Mouse (Mus musculus) mature B cell (primary cell): Measurements from ENCODE around the gene Itfg2.

ENCODE experiments used
- in situ Hi-C: fragments of 300-500 bp; cut with MboI; formaldehyde crosslinking; loops from 2 replicates; pipeline ENCODE4 v1.14.3; 2019

Itfg2 gene

GRCm38 (mm10) chr6:128424269-128425019 is at the start of gene Itfg2:
TSS of gene Itfg2 (minus strand) at chr6:128424931.
- in situ Hi-C loops, result no loop called here

GRCm38 (mm10) chr6:128474112-128474511 is 49.4 kb upstream of the Itfg2 start:
- in situ Hi-C loops, result no loop called here

GRCm38 (mm10) chr6:128469451-128469850 is 44.7 kb upstream of the Itfg2 start:
- in situ Hi-C loops, result no loop called here

- in situ Hi-C loops, result no loop called here
These were observed 42.6 kb upstream of the Itfg2 start for GRCm38 (mm10) chr6:128467298-128467697.

- in situ Hi-C loops, result no loop called here
These were observed 41.8 kb upstream of the Itfg2 start for GRCm38 (mm10) chr6:128466563-128466962.

- in situ Hi-C loops, result no loop called here
These were observed 41.3 kb upstream of the Itfg2 start for GRCm38 (mm10) chr6:128466043-128466442.

DNA sequence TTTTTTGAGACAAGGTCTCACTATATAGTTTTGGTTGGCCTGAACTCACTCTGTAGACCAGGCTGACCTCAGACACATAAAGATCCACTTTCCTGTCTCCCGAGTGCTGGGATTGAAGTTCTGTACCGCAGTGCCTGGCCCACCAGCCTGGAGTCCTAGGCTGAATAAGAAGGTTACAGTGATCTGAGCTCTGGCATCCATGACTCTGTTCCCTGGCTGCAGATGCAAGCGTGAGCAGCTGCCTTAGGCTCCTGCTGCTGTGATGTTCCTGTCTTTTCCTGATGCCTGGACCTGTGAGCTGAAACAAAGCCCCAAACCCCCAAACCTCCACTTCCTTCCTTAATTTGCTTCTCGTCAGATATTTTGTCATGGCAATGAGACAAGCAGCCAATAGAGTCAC is 40.3 kb upstream of the Itfg2 start:
- in situ Hi-C loops, result no loop called here

DNA sequence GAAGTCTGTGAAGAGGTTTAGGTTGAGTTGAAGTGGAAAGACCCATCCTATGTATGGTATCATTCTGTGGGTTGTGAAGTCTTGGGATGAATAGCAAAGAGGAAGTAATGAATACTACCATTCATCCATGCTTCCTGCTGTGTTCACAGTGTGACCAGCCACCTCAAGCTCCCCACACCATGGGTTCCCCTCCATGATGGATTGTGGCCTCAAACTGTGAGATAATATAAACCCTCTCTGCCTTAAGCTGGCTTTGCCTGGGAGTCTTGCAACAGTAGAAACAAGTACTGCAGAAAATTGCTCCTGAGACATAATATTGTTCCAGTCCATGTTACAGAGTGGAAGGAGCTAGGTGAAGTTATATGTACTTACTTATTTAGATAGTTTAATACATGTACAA is 36.9 kb upstream of the Itfg2 start:
- in situ Hi-C loops, result no loop called here

GRCm38 (mm10) chr6:128460729-128461503 is 36.2 kb upstream of the Itfg2 start:
- in situ Hi-C loops, result no loop called here

DNA sequence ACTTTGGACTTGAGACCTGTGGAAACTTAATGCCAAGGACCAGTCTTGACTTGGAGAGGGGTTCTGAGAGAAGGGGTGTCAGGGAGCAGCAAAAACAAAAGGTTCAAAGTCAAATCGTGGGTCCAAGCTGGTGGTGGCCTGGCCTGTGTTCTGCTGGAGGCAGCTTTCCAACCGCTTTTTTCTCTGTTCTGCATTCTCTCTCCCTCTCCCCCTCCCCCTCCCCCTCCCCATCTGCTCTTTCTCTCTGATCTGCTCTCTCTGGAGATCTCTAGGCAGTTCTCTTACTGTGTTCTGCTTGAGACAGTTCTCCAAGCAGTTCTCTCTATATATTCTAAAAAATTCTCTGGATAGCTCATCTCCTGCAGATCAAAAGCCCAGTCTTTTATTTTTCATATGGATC is 35.6 kb upstream of the Itfg2 start:
- in situ Hi-C loops, result no loop called here

DNA sequence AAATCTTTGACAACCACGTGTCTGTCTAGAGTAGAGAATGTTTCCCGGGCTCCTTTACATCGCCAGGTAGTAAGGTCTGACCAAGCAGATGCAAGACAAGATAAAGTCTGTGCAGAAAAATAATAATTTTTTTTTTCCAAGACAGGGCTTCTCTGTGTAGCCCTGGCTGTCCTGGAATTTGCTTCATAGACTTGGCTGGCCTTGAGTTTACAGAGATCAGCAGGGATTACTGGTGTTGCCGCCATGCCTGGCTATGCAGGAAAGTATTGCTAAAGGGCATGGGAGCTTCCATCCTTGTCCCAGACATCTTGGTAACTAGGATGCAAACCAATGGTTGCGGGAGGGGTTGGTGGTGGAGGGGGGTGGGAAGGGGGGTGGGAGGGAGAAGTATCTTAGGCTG is 32.5 kb upstream of the Itfg2 start:
- in situ Hi-C loops, result no loop called here

DNA sequence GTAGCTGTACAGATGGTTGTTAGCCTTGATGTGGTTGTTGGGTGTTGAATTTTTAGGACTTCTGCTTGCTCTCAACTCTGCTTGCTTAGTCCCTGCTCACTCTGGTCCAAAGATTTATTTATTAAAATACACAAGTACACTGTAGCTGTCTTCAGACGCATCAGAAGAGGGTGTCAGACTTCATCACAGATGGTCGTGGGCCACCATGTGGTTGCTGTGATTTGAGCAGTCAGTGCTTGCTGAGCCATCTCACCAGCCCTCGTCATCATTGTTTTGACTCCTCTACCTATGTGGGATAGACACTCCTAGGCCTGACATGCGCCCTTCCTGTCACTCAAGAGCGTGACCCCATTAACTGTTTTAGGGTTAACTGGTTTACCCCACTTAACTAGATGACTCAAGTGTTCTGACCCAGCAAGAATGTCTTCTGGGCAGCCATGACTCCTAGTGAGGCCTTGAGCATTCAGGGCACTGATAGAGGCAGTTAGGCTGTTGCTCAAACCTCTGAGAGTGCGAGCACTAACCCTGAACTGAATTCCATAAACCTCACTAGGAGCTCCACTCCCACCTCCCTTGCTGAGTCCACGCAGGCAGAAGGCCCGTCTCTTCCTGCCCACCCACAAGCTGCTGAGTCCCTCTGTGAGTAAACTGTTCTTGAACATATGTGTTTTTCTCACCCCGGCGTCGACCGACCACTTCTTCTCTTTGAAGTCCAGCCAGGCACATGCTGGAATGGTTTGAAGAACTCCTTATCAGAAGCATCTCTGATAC is 31.3 kb upstream of the Itfg2 start:
- in situ Hi-C loops, result no loop called here

DNA sequence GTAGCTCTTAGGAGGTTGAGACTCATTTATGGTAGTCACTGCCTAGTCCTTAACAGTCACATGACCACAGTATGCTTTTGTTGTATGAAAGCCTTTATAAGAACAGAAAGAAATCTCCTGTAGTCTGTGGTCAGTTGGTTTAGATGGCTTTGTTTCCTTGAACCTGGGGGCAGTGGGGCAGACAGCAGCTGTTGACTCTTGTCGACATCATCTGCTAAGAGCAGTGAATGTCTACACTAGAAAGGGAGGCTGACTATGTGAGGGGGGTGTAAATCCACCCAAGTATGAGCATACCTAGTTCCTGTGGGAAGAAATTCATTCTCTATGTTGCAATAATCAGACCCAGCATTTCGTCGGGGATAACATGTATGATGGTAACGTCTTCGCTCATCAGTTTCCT is 22.3 kb upstream of the Itfg2 start:
- in situ Hi-C loops, result no loop called here

- in situ Hi-C loops, result no loop called here
These were observed 21.2 kb upstream of the Itfg2 start for GRCm38 (mm10) chr6:128445761-128446535.

- in situ Hi-C loops, result no loop called here
These were observed 15.5 kb upstream of the Itfg2 start for GRCm38 (mm10) chr6:128440238-128440637.

DNA sequence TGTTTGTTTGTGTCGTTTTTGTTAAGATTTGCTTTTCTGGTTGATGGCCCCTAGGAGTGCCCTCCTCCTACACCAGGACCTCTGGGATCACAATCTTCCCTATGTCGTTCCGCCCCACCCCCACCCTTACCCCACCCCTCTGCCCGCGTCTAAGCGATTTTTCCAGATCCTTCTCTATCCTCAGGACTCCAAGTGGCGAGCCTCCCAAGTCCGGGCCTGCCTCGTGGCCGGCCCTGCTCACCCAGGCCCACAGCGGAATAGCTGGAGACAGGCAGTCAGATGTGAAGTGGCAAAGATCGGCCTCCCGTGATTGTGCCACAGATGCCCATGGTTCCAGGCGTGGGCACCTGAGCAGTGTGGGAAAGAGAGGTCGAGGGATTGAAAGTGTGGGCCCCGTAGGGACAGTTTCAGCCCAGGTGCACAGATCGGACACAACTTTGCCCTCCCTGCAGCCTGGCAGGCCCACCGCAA is 14.2 kb upstream of the Itfg2 start:
- in situ Hi-C loops, result no loop called here

DNA sequence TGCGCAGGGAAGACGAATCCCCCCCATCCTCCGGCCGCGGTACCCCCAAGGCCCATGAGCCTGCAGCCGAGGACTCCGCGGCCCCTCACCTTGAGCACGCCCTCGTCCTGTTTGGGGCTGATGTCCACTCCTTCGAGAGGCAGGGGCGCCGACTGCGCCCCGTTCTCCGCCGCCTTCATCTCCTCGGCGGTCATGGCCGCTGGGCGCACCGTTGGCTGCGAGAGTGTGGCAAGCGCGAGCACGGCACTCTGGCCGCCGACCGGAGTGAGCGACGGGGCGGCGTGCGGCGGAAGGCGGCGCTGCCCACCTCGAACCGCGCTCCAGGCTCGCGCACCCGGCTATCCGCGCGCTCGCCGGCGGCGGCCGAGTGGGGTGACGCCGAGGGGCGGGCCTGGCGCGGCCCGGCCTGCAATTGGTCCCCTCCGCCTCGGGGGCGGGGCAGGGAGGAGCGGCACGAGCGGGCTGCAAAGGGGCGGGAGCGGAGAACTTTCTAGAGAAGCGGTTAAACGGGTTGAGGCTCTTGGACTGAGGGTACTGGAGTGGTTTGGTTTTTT is 13.7 kb upstream of the Itfg2 start, which contains the start of gene Fkbp4:
Fkbp4 (minus strand) TSS at position 361 of the 554 bp plus-strand sequence.
- in situ Hi-C loops, result no loop called here

GRCm38 (mm10) chr6:128437731-128438316 is 13.1 kb upstream of the Itfg2 start:
- in situ Hi-C loops, result no loop called here

DNA sequence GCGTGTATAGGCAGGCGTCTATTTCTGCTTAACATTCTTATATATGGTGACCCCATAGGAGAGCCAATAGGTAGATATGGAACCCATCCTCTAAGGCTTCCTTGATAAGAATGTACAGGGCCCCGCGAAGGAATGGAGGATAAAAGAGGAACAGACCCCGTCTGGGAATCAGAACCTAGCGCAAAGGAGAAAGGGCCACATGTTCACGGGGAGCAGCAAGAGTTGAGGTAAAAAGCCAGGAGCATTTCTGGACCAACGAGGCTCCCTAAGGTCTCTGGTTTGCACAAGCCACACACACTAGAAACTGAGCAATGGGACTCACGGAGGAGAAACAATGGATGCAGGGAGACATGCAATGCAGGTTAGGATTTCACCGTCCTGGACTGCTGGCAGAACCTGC is 12.6 kb upstream of the Itfg2 start:
- in situ Hi-C loops, result no loop called here

- in situ Hi-C loops, result no loop called here
These were observed 11.8 kb upstream of the Itfg2 start for GRCm38 (mm10) chr6:128436356-128437005.
